Mouse (Mus musculus) left cerebral cortex, postnatal 14 days (tissue): ENCODE results near the gene Traf2. TPM values are rescaled to one million over a fixed set of nuclear protein-coding genes. Genes with fewer than 3 reads are reported as not detected.
A peak's percentile ranks its signal among the peaks of the same experiment; 100 is the strongest.

Experiments used
- DNase-seq, 2 experiments: peaks; one replicate each; pipeline ENCODE4 v3.0.0; 2021 to 2022; ENCODE audit warnings: low spot score in 2 of 2, mixed read lengths in 1 of 2
- intact Hi-C: fragments of 180-260 bp; cut with DNase I; formaldehyde crosslinking; loops from one replicate; pipeline ENCODE4 v1.15.1; 2025
- long read RNA-seq, 2 experiments: library from polyadenylated mRNA; stranded (forward); transcript quantifications; one replicate each; pipeline ENCODE4 v2.0.0; 2021
- total RNA-seq, 2 experiments: library from RNA; stranded (reverse); gene quantifications; 2 replicates each; pipeline ENCODE4 v1.2.3; 2021

Traf2 gene
- 1 to 10 TPM; 9.1 to 9.5 TPM for total RNA-seq
- long read RNA-seq, experiment 1, transcript Traf2-201 (11 exons, 3,044 nt): major isoform, 10 of 25 reads
- long read RNA-seq, experiment 1, partial matches to known transcripts: 7 of 25 reads
- long read RNA-seq, experiment 1, other reads (novel, unspliced or antisense): 5 of 25 reads
- long read RNA-seq, experiment 2, transcript Traf2-201 (11 exons, 3,044 nt): major isoform, 11 of 18 reads
- long read RNA-seq, experiment 2, partial matches to known transcripts: 4 of 18 reads
- long read RNA-seq, experiment 2, other reads (novel, unspliced or antisense): 1 of 18 reads

GRCm38 (mm10) chr2:25546811-25547491 lies at the start of gene Traf2:
TSS of gene Traf2 (minus strand) at chr2:25546940.
- peak; percentile 99 for DNase-seq
- intact Hi-C loops: no loop called here

DNA sequence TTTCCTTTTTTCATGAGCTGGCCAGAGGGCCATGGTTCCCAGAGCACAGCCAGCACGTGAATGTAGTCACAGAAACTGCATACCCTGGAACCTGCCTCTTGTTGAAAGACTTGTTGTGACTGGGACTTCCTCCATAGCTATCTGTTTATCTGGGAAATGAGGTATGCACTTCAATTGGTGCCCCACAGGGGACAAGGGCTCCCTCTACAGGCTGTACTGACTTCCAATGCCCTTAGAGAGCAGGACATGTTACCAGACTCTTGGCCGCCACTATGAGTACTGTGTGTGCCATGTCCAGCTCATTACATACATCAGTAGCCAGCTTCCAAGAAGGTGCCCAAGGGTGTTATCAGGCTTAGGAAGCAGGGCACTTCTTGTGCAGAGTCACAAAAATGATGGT lies 45.1 kb upstream of the Traf2 start:
- intact Hi-C loops: no loop called here
- peak; percentile 45 to 50 for DNase-seq

DNA sequence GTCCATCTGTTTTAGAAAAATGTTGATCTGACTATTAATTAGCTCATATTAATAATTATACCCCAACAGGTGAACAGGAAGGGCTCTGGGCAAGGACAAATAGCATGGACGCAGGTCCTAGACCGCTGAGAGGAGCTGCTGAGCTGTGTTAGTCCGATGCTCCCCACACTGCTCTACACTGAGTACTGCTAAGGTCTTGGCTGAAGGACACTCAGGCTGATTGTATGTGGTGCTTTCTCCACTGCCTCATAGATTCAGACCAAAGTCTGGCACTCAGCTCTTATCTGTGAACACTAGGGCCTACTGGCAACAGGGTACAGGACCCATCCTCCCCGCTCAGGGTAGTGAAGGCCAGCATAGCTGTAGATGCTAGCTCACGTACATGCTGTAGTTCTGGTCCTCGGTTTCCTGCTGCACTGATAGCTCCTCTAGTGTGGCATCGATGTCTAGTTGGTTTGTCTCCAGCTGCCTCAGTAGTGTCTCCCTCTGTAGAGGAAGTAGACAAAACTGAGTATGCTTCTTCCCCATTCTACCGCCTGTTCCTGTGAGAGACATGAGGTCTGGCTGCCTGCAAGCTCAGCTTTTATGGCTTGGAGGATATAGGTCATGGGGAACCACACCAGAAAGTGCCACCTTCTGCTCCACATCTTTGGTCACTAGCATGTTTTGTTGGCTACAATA lies 41.6 kb upstream of the Traf2 start:
- DNase-seq: peak in 1 of 2 experiments; percentile 47
- intact Hi-C loops: no loop called here

GRCm38 (mm10) chr2:25587290-25587689 lies 40.5 kb upstream of the Traf2 start:
- intact Hi-C loops: no loop called here
- DNase-seq: no peak

DNA sequence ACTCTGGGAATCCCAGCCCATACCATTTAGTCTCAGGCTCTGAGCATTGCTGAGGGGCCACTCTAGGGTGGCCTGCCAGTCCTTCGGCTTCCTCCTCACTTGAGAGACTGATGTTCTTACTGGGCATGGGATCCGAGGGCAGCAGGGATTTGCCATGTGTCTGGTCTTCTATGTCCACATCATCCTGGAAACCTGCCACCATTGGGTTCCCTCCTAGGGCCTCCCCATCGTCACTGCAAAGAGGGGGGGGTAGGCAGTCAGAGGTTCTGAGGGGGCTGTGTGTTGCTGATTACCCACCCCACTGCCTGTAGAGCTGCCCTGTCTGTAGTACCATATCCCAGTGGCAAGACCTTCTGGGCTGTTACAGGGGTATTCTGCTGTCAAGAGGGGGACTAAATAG lies 38.9 kb upstream of the Traf2 start:
- intact Hi-C loops: no loop called here
- DNase-seq: no peak

DNA sequence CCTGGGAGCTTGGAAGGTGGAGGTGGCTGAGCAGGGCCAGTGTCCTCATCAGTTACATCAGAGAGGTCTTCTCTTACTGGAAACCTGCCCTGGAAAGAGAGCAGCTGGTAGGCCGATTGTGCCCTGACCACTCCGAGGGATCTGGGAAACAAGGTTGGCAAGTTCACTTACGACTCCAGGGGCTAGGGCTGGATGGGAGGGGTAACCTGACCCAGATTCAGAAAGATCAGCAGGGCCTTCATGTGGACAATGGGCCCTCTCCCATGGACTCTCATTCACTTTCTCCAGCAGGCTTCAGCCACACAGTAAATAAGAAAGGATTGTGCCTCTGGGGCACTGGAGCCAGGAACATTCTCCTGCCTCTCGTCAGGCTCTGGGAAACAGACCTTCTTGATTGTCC lies 38.1 kb upstream of the Traf2 start:
- DNase-seq: no peak
- intact Hi-C loops: no loop called here

DNA sequence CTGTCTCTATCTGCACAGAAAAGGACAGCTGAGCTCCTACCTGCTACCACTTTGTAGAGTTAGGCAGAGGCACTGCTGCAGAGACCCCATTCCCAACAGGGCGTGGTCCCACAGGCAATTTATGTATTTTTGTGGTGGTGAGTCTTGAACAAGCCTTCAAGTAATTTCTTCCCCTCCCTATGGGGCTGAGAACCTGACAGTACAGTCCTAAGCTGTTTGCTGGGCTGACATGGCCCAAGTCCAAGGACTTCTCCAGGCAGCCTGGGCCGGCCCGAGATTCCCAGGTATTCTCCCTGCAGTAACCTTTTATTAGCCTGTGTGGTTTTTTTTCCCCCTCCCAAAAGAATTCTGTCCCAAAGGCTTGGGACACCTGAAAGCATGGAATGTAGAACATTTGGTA lies 37.4 kb upstream of the Traf2 start:
- DNase-seq: no peak
- intact Hi-C loops: no loop called here

DNA sequence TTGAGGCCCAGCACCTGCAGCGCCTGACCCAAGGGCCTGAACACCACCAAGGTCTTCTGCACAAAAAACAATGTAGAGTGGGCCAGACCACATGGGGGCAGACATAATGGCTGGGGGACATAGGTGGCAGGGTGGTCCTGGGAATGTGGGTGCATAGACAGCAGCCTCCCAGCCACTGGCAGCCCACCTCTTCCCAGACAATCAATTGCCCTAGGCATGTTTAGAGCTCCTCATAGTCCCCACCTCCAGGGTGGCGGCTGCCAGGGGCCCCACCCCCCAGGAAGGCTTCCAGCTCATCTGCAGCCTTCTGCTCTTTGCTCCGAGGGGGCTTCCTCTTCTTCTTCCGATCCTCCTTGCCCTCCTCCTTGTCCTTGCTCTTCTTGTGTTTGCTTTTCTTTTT lies 36.8 kb upstream of the Traf2 start:
- intact Hi-C loops: no loop called here
- DNase-seq: no peak

DNA sequence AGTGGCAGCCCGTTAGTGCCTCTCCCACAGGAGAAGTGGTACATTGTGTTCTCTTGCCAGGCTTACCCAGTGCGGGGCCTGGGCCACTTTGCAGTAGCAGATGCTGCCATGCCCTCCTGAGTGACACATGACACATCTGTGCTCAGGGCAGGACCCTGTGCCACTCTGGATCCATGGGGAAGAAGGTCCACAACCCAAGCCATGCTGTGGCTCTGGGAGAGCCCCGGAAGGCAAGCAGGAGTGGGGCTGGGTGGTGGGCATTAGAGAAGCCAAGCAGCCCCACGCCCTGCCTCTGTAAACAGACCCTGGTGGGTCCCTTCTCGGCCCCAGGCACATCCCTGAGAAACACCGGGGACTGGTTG lies 36.4 kb upstream of the Traf2 start:
- DNase-seq: peak in 1 of 2 experiments; percentile 23
- intact Hi-C loops: no loop called here

DNA sequence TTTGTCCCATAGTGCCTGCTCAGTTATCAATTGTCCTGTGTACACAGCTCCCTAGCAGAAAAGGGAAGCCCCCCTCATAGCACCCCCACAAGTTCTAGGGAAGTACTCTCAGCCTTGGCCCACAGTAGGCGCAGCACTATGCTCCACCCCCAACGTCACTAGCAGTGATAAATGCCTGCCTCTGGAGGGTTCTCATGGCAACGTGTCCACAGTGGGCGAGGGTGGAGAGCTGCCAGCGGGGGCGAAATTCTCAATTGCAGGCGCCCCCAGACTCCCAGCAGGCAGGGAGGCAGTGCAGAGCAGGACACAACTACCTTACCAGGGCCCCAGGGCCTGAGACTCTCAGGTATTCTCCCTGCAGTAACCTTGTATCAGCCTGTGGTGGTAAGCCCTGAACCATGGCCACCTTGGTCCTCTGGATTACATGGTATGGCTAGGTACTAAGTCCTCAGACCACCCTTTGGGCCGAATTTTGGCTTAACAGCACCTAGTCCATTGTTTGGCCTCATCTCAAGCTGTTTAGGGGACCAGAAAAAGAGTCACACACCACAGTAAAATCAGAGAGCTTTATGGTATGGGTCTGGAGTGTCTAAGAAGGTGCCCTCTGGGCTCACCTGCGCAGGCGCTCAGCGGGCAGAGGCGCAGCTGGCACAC lies 35.9 kb upstream of the Traf2 start:
- intact Hi-C loops: no loop called here
- DNase-seq: peak; percentile 90 to 94

- DNase-seq: no peak
- intact Hi-C loops: no loop called here
Observed at GRCm38 (mm10) chr2:25581901-25582301, 35.2 kb upstream of the Traf2 start.

DNA sequence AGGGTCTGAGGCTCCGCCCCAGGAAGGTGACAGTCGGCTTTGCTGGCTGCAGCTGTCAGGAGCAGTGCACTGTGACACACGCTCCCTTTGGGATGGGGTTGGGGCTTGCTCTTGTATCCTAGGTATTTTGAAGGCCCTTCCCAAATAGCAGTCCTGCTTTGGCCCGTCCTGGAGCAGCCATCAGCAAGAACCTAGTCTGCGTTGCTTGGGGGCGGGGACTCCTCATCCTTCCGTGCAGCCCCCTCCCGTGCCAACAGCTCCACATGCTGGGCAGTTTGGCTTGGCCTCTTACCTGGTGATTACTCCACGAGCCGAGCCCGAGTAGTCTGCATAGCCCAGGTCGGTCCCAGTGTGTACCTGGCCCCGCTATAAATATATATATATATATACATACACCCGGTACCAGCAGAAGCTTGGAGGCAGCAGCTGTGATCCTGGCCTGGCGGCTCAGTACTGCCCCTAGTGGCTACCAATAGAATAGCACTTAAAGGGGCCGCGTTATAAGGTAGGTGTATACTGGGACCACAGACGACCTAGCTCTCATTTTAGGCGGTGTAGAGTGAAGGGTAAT lies 34.6 kb upstream of the Traf2 start, which contains the start of gene Ajm1:
Gene Ajm1 (minus strand): TSS at position 464 of the 571 bp plus-strand sequence.
- peak; percentile 80 to 93 for DNase-seq
- intact Hi-C loops: no loop called here

GRCm38 (mm10) chr2:25580621-25581101 lies 33.9 kb upstream of the Traf2 start:
- intact Hi-C loops: no loop called here

DNA sequence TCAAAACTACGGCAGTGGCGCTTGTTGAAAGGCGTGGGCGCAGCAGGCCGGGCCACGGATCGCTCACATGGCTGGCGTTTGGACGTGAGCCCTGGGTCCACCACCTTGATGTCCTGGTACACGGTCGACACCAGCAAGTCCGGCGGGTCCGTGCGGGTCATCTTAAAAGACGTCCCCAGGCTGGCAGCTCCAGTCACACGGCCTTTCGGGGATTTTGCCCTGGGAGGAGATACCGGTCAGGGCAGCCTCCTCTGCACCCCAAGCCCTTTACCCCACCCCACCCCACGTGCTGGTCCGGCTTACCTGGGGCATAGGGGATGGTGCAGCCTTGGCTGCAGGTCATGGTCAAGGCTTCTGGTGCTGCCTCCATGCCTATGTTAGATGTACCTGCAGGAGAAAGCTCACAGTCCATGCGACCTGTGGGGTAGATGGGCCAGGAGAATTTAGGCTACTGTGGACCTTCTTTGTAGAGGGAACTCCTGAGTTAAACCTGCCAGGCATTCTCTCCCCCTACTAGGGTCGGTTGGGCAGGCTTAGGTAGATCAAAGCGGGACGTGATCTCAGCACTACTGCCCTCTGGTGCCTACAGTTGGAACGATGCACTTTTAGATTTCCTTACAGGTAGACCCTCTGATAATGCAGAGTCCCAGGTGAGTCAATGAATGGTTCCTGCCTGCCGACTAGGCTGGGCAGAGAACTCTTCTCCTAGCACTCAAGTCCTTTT lies 33.2 kb upstream of the Traf2 start:
- peak; percentile 70 to 73 for DNase-seq
- intact Hi-C loops: no loop called here

More at GRCm38 (mm10) chr2:25580621-25581101, 33.9 kb upstream of the Traf2 start:
- peak in 1 of 2 experiments; percentile 78 for DNase-seq

GRCm38 (mm10) chr2:25578796-25579736 lies 32.3 kb upstream of the Traf2 start:
- intact Hi-C loops: no loop called here
- no peak for DNase-seq

GRCm38 (mm10) chr2:25577951-25578795 lies 31.4 kb upstream of the Traf2 start:
- no peak for DNase-seq
- intact Hi-C loops: no loop called here
